Mouse (Mus musculus) kidney, adult 2 months (tissue): ENCODE measurements around the gene Afmid.

Source experiments
- CTCF ChIP-seq: fragments of 200-500 bp; conservative IDR thresholded peaks from 2 replicates; pipeline ENCODE4 v1.5.1; 2011; ENCODE audit warnings: low read depth, mild to moderate bottlenecking, control low read depth, low read length, moderate library complexity, mixed read lengths; ENCODE audit not compliant: insufficient read depth, insufficient read length
- POLR2A ChIP-seq: fragments of 200-500 bp; IDR thresholded peaks from one replicate; pipeline ENCODE4 v1.6.1; 2011; ENCODE audit warnings: low read depth, low read length, control low read depth

GRCm38 (mm10) chr11:117875681-117876080 is 50.0 kb downstream of the Afmid start:
- TF ChIP-seq POLR2A (no peak), CTCF (no peak)
